Mouse (Mus musculus) cerebellum, postnatal 36 days (tissue): Measurements from ENCODE around the gene Rac1.

ENCODE experiments used
- DNase-seq, 2 experiments: peaks; one replicate each; pipeline ENCODE4 v3.0.0; 2021 to 2022; ENCODE audit warnings: mixed read lengths in 2 of 2

Gene Rac1

GRCm38 (mm10) chr5:143491736-143492135 lies 36.1 kb downstream of the Rac1 start:
- no peak for DNase-seq

- DNase-seq: no peak
Measured at GRCm38 (mm10) chr5:143489749-143490342, 38.0 kb downstream of the Rac1 start.

- DNase-seq: no peak
Measured at GRCm38 (mm10) chr5:143487998-143488397, 39.8 kb downstream of the Rac1 start.

GRCm38 (mm10) chr5:143487193-143487592 lies 40.6 kb downstream of the Rac1 start:
- no peak for DNase-seq

GRCm38 (mm10) chr5:143484955-143485354 lies 42.9 kb downstream of the Rac1 start:
- no peak for DNase-seq

- DNase-seq: no peak
Measured at GRCm38 (mm10) chr5:143477901-143478300, 49.9 kb downstream of the Rac1 start.

- DNase-seq: no peak
Measured at GRCm38 (mm10) chr5:143476013-143476412, 51.8 kb downstream of the Rac1 start.

GRCm38 (mm10) chr5:143475153-143475844 lies 52.5 kb downstream of the Rac1 start:
- no peak for DNase-seq

GRCm38 (mm10) chr5:143471953-143472618 lies 55.8 kb downstream of the Rac1 start:
- DNase-seq: peak in 1 of 2 experiments; percentile 0

- no peak for DNase-seq
Measured at GRCm38 (mm10) chr5:143471165-143471546, 56.7 kb downstream of the Rac1 start.

GRCm38 (mm10) chr5:143470421-143471164 lies 57.2 kb downstream of the Rac1 start:
- DNase-seq: peak; percentile 77 to 80

- DNase-seq: no peak
Measured at GRCm38 (mm10) chr5:143469628-143470027, 58.2 kb downstream of the Rac1 start.

GRCm38 (mm10) chr5:143467931-143468330 lies 59.9 kb downstream of the Rac1 start:
- DNase-seq: no peak

- no peak for DNase-seq
Measured at GRCm38 (mm10) chr5:143466891-143467669, 60.8 kb downstream of the Rac1 start.

- peak in 1 of 2 experiments; percentile 22 for DNase-seq
Measured at GRCm38 (mm10) chr5:143465156-143466085, 62.4 kb downstream of the Rac1 start.

- DNase-seq: no peak
Measured at GRCm38 (mm10) chr5:143464757-143465118, 63.1 kb downstream of the Rac1 start.

GRCm38 (mm10) chr5:143464100-143464756 lies 63.6 kb downstream of the Rac1 start, which contains the start of gene Daglb:
Gene Daglb, plus strand, starts transcription at chr5:143464584.
- peak; percentile 89 to 93 for DNase-seq

- no peak for DNase-seq
Measured at GRCm38 (mm10) chr5:143463671-143464070, 64.2 kb downstream of the Rac1 start.
